Mouse (Mus musculus) spleen, adult 2 months (tissue): Measurements from ENCODE around the gene Nr1h2.

Experiments used
- CTCF ChIP-seq: fragments of 200-500 bp; IDR thresholded peaks from 2 replicates; pipeline ENCODE4 v1.5.1; 2011; ENCODE audit warnings: mild to moderate bottlenecking, inconsistent platforms; ENCODE audit not compliant: insufficient read depth, insufficient read length, insufficient replicate concordance; ENCODE audit errors: extremely low read depth
- POLR2A ChIP-seq: fragments of 200-500 bp; IDR thresholded peaks from 2 replicates; pipeline ENCODE4 v1.6.1; 2011; ENCODE audit warnings: low read depth, low read length, inconsistent platforms

DNA sequence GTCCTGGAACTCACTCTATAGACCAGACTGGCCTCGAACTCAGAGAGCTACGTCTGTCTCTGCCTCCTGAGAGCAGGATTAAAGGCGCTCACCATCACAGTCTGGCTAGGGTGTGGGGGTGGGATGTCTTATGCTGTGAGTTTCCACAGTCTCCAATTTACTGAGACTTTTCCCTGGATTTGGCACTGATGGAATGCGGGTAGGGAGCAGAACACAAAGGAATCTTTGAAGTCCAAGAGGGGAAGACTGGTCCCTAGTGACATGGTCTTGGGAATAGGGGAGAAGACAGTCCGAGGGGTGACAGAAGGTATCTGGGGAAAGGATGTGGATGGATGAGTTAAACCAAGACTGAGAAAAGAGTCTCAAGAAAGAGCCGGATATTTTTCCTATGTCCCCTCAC lies 33.9 kb upstream of the Nr1h2 start:
- TF ChIP-seq CTCF (no peak), POLR2A (no peak)
